Mouse (Mus musculus) urinary bladder, postnatal 25 days (tissue): ENCODE measurements around the gene Snx14.

ENCODE experiments used
- DNase-seq: peaks from one replicate; pipeline ENCODE4 v3.0.0; 2022; ENCODE audit warnings: low spot score

Gene Snx14

DNA sequence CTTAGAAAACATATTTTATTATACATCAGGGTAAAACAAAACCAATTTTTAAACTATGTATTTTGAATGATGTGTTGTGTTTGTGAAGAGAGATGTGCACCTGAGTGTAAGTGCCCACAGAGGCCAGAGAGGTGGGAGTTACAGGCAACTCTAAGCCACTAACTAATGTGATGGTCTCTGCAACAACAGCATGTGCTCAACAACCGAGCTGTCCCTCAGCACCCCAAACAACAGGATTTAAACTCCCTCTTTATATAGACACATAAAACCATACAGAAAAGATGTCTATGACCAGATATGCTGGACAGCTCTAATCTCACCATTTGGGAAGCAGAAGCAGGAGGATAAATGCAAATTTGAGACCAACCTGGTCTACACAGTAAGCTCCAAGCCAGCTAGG lies 58.2 kb downstream of the Snx14 start:
- DNase-seq = no peak

DNA sequence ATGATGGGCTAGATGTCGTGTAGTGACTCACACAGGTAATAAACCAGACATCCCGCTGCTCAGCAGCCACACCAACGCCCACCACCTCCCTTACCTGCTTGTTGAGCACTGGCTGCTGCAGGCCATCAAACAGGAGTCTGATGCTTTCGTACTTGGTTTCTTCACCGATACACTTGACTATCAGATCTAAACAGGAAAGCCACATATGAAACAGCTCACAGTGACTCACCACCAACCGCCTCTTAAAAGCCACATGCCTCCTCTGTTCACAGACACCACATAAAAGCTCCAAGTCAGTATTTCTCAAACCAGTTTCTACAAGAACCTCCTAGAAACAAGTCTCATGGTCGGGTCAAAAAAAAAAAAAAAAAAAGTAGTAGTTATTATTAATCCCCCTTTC lies 58.7 kb downstream of the Snx14 start:
- DNase-seq = no peak

DNA sequence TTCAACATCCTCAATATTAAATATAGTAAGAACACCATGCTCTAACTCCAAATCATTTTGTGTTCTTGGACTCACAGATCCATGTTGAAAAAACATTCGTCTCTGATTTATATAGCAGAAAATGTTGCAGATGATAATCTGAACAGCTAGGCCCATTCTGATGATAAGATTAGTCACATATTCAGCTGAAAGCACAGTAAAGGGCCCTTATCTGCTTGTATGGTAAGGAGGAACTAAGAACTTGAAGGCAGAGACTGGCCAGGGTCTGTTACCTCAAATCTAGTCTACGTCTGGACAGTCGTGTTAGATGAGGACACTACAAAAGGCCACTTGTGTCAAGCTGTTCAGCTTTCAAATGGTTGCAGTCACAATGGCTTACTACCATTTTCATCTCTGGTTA lies 59.7 kb downstream of the Snx14 start:
- DNase-seq = no peak

DNA sequence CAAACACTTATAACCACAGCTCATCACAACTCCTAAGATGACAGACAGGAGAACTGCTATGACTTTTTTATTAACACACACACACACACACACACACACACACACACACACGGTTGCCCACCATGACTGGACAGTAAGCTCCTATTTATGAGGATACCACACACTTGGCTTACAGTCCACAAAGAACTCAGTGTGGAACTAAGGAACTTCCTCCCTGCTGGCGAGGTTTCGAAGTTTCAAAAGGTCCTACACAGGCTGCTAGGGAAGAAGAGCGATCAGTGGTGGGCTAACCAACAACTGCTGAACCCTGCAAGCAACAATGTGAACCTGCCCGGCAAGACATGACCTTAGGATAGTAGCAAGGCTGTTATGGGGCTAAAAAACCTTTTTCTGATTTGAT lies 61.3 kb downstream of the Snx14 start:
- DNase-seq = no peak

DNA sequence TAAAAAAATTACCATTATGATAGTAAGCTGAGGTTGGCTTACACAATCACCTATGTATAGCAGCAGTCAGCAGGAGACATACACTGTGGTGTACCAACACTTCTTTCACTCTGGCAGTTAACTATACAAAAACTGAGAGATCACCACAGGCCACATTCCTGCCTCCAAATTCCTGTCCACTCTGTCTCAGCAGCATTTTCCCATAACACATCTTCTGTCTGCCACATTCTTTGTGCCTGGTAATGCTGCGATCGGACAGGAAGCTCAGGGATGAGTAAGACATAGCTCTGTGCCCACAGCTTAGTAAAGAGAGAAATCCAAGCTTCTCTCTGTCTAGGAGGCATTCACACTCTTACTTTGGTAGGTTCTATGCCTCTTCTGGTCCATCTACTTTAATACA lies 65.8 kb downstream of the Snx14 start:
- DNase-seq = no peak

DNA sequence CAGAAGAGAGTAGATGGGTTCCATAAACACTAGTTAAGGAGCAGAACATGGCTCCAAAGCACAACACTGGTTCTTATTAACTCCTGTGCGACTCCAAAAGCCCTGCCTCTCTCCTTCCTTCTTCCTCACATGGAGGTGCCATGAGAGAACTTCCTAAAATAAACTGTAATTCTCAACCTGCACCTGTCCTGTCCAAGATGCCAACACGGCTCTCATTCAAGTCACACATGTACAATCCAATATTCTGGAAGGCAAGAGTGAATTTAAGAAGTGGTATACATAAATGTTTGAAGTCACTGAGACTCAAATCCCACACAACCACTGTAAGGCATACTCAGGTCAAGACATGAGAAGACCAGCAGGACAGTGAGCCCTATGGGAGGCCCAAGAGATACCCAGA lies 67.6 kb downstream of the Snx14 start:
- no peak for DNase-seq

DNA sequence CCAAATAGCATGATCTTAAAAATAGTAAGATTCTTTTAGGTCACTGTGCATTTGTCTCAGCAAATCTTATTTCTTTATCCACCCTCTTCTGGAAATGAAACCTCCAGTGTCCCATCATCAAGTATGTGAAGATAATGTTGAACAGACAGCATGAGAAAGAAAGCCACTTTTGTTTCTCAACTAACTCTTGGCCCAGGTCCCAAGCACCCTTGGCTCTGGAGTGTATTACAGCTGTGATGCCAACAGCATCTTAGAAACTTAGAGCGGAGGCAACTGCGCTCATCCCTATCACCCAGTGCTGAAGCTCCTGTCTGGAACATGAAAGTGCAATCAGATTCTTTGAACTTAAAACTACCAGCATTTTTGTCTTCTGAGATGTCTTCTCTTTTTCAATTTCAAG lies 69.1 kb downstream of the Snx14 start:
- no peak for DNase-seq

DNA sequence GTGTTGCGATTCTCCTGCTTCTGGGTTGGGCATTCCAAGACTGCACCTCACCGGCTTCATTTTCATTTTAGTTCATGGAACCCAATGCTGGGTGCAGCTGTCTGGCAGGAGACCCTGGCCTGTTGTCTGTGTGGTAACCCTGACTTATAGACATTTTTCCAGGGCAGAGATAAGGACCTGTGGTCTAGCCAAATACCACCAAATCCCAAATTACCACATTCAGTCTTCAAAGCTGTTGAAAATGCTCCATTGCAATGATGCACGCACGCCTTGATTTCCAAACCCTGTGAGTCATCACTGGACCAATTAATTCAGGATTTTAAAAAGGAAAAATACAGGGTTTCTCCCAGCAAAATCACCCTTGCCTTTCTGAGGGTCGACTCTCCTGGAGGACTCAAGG lies 70.3 kb downstream of the Snx14 start:
- no peak for DNase-seq

DNA sequence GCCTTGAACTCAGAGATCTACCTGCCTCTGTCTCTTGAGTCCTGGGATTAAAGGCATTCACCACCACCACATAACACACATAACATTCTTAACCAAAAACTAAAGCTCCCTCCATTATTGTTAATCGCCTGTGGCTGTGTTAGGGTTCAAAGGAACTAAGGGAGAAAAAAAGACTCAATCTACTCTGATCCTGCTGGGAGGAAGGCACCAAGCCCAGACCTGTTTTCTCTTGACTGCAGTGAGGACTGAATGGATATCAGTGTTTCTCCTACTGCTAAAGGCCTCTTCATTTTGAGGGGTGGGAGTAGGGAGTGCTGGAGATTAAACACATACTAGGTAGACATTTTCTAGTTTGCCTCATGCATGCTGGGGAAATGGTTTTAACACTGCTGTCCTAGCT lies 71.0 kb downstream of the Snx14 start:
- DNase-seq = no peak

DNA sequence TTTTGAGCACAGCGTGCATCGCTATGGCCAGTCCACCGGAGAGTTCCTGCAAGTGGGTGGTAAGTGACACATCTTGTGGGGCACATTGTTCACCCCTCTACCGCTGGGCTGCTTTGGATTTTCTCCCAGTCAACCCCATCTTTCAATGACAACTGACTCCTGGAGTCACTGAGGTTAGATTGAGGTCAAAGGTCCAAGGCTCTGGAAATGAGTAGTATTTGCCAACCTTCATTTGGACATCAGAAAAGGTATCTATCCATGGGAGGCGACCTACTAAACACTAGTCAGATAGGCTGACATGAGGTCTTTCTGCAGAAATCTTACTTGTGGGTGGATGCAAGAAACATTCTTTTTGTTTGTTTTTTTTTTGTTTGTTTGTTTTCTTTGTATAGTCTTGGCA lies 71.4 kb downstream of the Snx14 start:
- DNase-seq = no peak

DNA sequence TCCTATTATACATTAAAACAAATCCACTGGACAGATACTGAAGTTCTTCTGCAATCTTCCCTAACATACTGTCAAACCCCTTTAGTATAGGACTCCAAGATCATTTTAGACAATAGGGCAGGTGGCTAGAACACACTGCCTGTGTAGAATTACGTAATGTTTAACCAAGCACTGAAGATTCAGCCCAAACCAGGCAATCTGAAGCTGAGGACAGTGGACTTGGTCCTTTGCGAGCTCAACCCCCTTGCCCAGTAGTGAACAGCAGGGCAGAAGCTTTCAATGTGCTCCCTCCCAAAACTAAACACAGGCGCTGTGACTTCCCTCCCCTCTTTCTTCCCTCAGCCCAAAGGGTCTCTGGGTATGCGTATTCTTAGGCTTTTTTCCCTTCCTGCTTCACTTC lies 71.9 kb downstream of the Snx14 start:
- DNase-seq = no peak

DNA sequence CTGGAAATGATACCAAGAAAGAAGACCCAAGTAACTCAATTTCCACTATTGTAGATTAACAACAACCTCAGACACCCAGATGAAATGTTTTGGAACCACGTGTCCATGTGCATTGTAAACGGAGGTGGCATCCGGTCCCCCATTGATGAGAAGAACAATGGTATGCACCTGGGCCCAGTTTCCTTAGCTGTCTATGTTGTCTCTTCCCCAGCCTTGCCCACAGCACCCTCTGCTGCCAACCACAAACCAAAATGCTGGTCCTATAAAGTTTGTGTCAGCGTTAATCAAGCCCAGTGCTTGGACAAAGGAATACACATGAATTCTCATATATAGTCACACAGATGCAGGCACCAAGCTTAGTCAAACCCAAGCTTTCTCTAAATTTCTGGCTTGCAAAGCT lies 72.5 kb downstream of the Snx14 start:
- DNase-seq = no peak

DNA sequence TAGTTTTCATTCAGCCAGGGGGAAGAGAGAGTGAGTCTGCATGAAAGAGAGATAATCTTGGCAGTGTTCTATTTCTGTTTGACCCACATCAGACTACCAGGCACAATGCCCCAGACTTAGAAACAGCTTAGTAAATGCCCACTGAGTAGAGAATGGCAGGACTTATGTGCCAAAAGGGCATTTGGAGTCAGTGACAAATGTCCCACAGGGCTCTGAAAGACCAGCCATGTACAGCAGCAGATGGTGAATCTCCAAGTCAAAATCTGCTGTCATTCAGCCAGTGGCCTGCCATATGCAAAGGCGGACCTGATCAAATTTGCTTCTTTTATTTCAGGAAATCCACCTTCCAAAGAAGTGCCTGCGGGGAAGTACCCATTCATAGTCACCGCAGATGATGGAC lies 75.7 kb downstream of the Snx14 start:
- no peak for DNase-seq

DNA sequence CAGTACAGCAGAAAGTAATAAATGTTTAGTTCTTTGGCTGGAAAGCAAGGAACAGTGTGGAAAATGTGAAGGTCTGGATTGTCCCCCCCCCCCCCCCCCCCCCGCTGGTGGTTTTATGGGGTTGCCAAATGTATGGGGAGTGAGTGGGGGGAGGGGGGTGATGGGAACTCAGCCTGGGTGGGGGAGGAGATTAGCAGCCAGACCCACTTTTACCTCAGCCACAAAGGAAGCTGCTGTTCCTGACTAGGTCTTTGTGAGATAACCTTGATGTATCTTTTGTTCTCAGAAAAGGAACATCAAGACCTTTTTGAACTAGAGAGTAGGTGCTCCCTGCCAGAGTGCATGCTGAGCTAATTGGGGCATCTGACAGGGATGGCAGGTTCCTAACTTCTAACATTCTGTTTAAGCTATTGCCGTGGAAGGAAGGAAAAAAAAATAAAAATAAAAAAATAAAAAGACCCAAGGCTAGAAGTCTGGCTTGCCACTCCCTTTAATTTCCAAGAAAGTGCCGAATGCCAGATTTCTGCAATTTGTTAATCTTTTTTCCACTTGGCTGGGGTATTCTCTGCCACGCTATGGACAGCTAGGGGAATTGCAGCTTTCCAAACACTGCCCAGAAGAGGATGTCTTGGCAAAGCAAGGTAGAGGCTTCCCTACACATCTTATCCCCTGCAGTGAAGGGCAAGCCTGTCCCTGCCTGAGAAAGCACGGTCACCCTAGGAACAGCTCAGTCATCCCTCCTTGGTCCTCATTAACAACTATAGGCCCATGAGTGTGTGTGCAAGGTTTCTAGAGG lies 76.5 kb downstream of the Snx14 start:
- no peak for DNase-seq

DNA sequence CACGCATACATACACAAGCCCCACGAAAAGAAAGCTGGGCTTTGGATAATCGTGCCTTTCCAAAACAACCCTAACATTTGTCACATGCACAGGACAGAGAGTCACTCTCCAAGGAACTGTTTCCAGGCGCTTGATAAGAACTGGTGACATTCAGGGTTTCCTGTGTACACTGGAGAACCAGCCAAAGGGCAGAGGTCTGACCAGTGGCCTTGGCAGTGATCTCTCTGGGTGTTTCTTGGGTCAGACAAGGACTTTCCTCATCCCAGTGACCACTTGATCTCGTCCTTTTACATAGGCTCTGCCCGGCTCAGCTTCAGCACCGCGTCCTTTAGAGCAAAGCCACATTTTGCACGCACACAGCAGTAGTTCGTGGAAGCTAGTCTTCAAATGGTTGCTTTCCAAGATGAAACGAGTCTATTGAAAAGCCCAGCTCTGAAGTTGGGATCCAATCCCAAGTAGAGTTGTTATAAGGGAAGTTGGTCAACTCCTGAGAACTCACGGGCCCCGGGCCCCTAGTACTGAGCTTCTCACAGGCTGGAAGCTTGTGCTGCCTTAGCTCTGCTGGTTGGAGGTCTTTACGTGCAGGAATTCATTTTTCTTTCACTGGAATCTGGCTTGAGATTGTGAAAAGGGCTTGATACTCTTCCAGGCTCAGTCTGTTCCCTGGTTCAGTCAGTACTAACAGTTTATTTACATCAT lies 77.4 kb downstream of the Snx14 start:
- no peak for DNase-seq

DNA sequence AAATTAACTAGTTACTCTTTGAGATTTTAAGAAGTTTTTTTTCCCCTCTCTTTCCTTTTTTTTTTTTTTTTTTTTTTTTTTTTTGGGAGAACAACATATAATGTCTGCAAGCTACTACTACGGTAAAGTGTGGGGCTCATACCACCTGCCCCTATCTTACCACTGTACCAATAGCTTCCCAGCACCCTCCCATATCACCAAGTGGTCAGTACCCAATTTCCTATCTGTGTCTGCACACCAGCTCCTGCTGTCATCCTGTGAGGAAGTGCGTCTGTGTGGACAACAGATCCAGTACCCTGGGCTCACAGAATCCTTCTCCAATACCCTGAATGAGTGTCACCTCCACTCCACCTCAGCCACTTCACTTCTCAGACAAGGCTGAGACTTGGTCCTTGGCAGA lies 79.6 kb downstream of the Snx14 start:
- no peak for DNase-seq

DNA sequence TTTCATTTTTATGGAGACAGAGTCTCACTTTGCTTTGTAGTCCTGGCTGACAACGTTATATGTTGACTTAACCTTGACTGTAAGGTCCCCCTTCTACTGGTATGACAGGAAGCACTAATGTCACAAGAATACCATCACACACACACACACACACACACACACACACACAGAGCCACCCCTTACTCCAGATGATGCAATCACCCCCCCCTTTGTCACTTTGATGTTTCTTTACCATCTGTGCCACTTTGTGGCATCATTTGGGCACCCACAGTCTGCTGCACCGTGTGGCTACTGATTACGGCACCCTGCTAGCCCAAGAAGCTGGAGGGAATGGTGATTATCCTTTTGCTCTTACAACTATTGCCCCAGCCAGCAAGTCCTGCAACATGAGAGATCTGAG lies 81.6 kb downstream of the Snx14 start:
- DNase-seq = no peak

DNA sequence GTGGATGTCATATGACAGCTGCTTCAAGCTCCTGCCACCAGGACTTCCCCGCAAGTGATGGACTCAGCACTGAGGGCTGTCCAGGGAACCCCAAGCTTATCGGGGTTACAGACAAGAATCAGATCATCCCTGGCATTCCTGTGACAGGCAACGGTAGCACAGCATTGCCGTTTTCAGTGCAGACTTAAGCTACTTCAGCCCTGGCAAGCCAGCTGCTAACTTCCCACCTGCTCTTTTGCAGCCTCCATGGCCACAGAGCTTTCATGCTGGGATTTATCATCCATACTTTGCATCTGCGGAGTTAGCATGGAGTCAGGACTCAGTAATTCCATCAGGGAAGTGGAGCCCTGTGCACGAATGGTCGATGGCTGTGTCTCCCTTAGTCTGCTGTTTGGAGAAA lies 85.3 kb downstream of the Snx14 start:
- DNase-seq = no peak

DNA sequence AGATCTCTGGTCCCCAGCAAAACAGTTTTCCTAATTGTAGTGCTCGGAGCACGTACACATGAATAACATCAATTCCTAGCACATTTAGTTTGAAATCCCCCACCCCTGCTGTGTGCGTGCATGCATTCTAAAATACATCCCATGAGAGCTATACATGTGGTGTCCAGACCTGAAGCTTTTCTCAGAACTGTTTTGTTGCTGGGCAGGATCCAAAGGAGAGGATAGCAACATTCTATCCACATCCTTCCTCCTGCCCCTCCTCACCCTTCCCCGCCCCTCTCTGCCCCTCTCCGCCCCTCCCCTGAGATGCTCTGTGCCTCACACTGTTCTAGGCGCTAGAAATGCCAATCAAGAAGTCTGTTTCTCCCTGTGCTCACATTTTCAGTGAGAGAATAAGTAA lies 86.0 kb downstream of the Snx14 start:
- no peak for DNase-seq

DNA sequence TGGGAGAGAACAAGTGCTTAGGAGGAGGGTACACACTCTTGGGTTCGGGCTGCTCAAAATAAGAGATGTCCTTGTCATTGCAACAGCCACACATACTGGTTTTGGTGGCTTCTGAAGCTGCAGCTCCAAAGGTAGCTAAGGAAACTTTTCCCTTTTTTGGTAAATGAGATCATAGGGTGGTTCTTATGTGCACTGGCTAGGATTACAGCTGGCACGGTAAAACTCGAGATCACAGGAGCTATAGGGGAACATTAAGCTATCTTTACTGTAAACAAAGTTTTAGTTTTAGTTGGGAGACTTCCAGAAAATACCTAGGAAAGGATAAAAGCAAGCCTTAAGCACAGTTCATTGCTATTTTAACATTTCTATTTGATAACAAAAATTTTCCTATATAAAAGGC lies 87.6 kb downstream of the Snx14 start:
- no peak for DNase-seq

DNA sequence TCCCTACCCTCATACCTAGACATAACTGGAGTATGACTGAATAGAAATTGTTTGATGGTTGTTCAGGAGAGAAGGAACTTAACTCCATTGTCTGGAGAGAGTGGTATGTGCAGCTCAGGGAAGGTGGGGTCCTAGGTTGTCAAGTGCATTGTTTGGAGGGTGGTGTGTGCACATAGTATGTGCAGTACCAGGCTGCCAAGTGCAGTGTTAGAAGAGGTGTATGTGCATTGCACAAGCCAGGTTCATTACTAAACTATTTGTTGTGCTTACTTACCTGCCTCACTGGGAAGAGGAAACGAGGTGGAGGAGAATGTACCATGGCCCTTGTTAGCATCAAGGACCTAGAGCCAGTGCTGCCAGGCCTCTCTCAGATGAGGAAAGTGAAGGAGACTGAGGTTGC lies 88.4 kb downstream of the Snx14 start:
- no peak for DNase-seq

DNA sequence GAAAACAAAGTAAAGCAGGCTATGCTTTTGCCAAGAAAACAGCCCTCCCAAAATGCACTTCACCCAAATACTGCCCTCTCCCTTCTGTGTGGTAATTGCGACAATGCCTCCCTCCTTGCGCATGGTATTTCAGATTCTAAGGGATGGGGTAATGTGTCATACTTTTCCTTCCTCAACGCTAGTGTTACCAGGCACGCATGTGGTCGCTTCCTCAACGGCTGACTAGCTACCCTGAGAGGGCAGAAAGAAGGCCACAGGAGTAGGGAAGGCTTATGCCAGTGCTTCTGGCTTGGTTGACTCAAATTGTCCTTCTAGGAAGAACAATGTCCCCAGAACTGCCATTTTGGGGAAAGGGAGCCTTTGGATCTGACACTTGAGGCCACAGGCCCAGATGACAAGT lies 90.1 kb downstream of the Snx14 start:
- no peak for DNase-seq

DNA sequence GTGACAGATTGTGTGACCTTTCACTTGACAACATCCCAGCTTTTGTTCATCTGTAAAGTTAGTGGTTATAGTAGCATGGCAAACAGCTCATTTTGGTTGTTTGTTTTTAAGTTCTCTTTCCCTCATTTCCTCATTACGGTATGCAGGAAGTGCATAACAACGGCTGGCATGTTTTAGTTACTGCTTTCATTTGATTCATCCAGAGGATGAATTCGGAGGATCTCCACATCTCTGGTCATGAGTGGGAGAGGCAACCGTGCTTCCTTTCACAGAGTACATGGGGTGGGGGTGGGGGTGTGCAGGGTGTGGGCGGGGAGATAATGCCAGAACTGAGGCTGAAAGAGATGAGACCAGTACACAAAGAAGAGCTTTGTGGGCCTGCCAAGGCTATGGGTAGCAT lies 91.9 kb downstream of the Snx14 start:
- no peak for DNase-seq

DNA sequence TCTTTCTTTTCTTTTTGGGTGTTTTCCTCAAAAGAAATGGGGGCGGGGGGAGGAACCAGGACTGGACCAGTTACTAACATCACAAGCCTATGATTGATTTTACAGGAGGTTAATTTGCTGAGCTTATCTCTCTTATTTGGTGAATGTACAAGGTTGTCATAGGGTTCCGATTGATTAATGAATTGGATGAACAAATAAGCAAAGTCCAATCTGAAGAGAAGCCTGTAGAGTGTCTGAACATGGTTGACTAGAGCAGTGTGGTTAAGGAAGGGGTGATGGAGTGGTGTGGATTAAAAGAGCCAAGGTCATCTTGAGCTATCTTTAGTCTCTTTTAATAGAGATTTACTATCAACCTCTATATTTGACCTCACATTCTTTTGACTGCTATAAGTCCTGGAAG lies 94.3 kb downstream of the Snx14 start:
- no peak for DNase-seq
